Mouse (Mus musculus) CD8-positive naive resting alpha-beta T cell, adult 2 months (primary cell): Measurements from ENCODE around the gene Pramef8.
A peak's percentile ranks its signal among the peaks of the same experiment; 100 is the strongest.
"Not testable (repeated sequence)": the region's sequence is repeated elsewhere in the genome, so short reads cannot be mapped to it uniquely, and the experiment has no call there.

Source experiments
- DNase-seq, 2 experiments: peaks; one replicate each; pipeline ENCODE4 v3.0.0; 2022; ENCODE audit warnings: low read depth in 2 of 2, low spot score in 2 of 2

The Pramef8 gene

GRCm38 (mm10) chr4:143412219-143413092 lies at the start of gene Pramef8:
Pramef8 (plus strand) TSS chr4:143412426.
- DNase-seq: peak; percentile 81 to 88

- no peak for DNase-seq
Measured at GRCm38 (mm10) chr4:143366415-143367041, 45.7 kb upstream of the Pramef8 start.

DNA sequence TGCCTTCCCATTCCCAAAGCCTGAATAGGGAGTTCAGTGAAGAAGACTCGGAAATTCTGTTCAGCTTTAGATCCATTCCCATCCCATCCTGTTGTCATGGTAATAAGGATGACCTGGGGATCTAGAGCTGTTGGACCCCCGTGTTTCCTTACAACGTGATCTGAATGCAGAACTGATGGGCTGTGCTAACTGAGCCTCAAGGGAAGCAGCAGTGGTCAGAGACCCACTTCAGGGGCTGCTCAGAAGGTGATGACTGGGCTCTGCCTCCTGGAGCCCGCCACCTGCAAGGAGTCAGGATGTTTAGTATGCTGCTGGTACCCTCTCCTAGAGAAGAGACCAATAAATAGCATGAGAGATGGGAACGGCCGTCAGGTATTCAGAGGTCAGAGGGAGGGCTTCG lies 32.7 kb upstream of the Pramef8 start:
- DNase-seq: no peak

GRCm38 (mm10) chr4:143379931-143380715 lies 32.1 kb upstream of the Pramef8 start:
- DNase-seq: no peak

GRCm38 (mm10) chr4:143380716-143381004 lies 31.6 kb upstream of the Pramef8 start:
- DNase-seq: no peak

DNA sequence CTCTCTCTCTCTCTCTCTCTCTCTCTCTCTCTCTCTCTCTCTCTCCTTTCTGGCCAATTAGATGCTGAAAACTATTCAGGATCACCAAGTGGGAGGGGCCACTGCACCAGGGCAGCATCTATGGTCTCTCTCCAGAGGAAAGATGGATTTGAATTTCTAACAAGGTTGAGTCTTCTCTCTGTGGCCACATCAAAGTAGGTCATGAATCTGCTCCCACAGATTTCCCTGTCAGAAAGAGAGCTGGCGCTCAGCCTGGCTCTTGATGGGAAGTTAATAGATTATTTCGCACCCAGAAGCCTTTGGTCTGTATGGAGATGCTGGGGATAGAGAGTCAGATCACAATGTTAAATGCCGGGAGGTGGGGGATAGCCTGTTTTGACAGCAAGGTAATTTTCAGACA lies 30.1 kb upstream of the Pramef8 start:
- DNase-seq: no peak

DNA sequence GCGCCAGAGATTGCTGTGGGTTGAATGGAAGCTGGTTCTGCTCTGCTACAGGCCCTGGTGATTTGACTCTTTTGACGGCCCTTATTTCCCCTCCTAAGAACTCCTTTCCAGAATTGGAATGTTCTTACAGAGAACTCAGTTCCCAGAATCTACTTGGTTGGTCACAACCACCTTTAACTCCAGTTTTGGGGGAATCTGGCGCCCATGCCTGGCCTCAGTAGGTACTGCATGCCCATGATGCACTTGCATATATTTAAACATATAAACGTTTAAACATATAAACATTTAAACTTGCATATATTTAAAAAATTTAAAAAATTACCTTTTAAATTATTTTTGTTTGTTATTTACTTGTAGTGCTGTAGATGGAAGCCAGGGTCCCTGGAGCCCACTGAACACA lies 28.6 kb upstream of the Pramef8 start:
- no peak for DNase-seq

DNA sequence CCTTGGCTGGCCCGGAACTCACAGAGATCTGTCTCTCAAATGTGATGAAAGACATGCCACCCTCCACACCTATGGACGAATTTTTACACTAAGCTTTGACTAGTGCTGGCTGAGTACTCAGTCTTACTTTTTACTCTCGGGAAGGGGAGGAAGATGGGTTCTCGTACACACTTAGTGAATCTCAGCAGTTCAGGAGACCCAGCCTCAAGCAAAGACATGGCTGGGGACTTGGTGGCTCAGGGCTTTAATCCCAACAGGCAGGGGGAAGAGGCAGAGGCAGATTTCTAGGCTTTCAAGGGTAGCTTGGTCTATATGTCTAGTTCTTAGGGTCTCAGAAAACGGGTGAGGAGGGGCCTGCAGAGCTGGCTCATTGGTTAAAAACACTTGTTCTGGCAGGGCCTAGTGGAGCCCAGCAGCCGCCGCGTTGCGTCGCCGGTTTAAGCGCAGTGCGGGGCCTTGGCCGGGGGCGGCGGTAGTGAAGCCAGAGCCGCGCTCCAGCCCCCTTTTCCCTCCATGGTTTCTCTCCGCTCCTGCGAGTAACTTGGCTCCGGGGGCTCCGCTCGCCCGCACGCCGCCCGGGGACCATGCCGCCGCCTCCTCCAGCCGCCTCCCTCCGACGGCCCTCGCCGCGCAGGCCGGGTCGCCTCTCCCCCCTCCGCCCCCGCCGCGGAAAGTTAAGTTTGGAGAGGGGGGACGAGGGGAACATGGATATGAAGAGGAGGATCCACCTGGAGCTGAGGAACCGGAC lies 23.1 kb upstream of the Pramef8 start:
- no peak for DNase-seq

DNA sequence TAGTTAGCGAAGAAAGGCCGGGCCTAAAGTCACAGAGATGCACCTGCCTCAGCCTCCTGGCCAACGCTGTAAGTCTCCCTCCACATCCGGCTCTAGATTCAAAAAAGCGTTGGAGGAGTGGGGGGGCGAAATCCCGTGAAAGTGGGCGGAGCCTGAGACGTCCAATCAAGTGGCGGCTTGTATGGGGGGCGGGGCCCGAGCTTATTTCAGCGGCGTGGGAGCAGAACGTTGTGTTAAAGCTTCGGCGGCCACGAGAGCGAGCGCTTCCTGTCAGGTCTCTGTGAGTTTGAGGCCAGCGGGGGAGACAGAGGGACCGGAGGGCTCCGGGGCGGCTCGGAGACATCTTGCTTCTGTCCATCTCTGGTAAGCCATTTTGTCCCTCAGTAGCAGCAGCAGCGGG lies 18.0 kb upstream of the Pramef8 start, which contains the start of gene Pramel1:
Pramel1 (plus strand) TSS at position 248 of the 400 bp plus-strand sequence.
- no peak for DNase-seq

- peak in 1 of 2 experiments; percentile 10 for DNase-seq
Measured at GRCm38 (mm10) chr4:143411566-143412218, 534 bp upstream of the Pramef8 start.

GRCm38 (mm10) chr4:143413621-143414020 lies 1.4 kb downstream of the Pramef8 start:
- no peak for DNase-seq

GRCm38 (mm10) chr4:143414121-143414520 lies 1.9 kb downstream of the Pramef8 start:
- DNase-seq: no peak

- DNase-seq: not testable (repeated sequence)
Measured at GRCm38 (mm10) chr4:143426770-143427169, 14.5 kb downstream of the Pramef8 start.

- no peak for DNase-seq
Measured at GRCm38 (mm10) chr4:143450224-143450623, 38.0 kb downstream of the Pramef8 start, which contains the start of gene Oog4. Oog4 (minus strand) TSS chr4:143450324.
